Mouse (Mus musculus) embryonic facial prominence, embryonic 10.5 days (tissue): ENCODE measurements around the gene Clec11a. TPM values are rescaled to one million over a fixed set of nuclear protein-coding genes. Genes with fewer than 3 reads are reported as not detected.

Source experiments
- DNase-seq: peaks from one replicate; pipeline ENCODE4 v3.0.0-alpha.2; 2017; ENCODE audit warnings: low spot score
- H3K27ac ChIP-seq: fragments of 300-500 bp; sonication (generic); replicated peaks from 2 replicates; pipeline ENCODE4 v1.5.1; 2016; ENCODE audit warnings: mild to moderate bottlenecking
- H3K27me3 ChIP-seq: fragments of 300-500 bp; sonication (generic); replicated peaks from 2 replicates; pipeline ENCODE4 v1.6.1; 2016; ENCODE audit warnings: low read depth, mild to moderate bottlenecking; ENCODE audit not compliant: poor library complexity, severe bottlenecking
- H3K36me3 ChIP-seq: fragments of 300-500 bp; sonication (generic); replicated peaks from 2 replicates; pipeline ENCODE4 v1.6.1; 2016; ENCODE audit warnings: mild to moderate bottlenecking, moderate library complexity
- H3K4me1 ChIP-seq: fragments of 300-500 bp; sonication (generic); 2 replicates; pipeline ENCODE4 v1.6.1; 2016
- H3K4me3 ChIP-seq: fragments of 300-500 bp; sonication (generic); 2 replicates; pipeline ENCODE4 v1.5.1; 2016; ENCODE audit warnings: mild to moderate bottlenecking, moderate library complexity
- H3K9me3 ChIP-seq: fragments of 300-500 bp; sonication (generic); 2 replicates; pipeline ENCODE4 v1.6.1; 2016; ENCODE audit warnings: mild to moderate bottlenecking
- WGBS: fragments of 180-500 bp; shearing (Covaris S2); methylation state at CpG from one replicate; pipeline ENCODE4 v1.1.7; 2016; 5-methylcytosine and 5-hydroxymethylcytosine counted together
- polyA plus RNA-seq: library from polyadenylated mRNA; unstranded; fragments of >200 nt; fragmentation: Nextera tagmentation; extraction: Ambion mirVana; gene quantifications from 2 replicates; pipeline ENCODE4 v1.2.1, GENCODE M21; 2016

The Clec11a gene
- polyA plus RNA-seq, 1 experiment from 2014 or later = 1.8 TPM

DNA sequence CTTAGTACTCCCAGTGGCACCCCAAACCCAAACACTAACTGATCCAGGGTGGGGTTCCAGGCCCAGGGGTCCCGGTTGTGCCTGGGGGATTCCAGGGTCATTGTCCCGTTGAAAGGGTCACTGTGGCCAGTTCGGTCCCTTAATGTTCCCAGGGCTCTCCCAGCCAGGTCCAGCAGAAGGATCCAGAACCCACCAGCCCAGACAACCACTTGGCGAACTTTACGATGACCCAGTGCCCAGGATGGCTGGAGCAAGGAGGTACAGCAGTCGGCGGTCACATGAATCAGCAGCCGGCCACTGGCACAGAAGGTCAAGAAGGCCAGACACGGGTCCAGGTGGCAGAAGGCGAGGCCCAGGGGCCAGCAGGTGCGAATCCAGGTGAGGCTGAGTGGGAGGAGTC is 38.6 kb downstream of the Clec11a start:
- Histone ChIP-seq H3K36me3 (no peaks in the 10 kb centered on the region), H3K4me3 (no peak overlapping the region), H3K9me3 (no peaks in the 10 kb centered on the region), H3K4me1 (peaks cover 3% of the 10 kb centered on the region), H3K27ac (no peak overlapping the region), H3K27me3 (peaks cover 45% of the 10 kb centered on the region)
- 77% methylated on average over 11 of the region's 11 CpGs for WGBS
- DNase-seq = no peak

GRCm38 (mm10) chr7:44262791-44263643 is 43.7 kb downstream of the Clec11a start:
- Histone ChIP-seq H3K36me3 (no peaks in the 10 kb centered on the region), H3K27me3 (peaks cover 54% of the 10 kb centered on the region), H3K4me1 (peaks cover 7% of the 10 kb centered on the region), H3K27ac (no peak overlapping the region), H3K4me3 (peak overlapping the region; percentile 39), H3K9me3 (no peaks in the 10 kb centered on the region)
- DNase-seq = peak; percentile 93
- WGBS = 2% methylated on average over 34 of the region's 34 CpGs

DNA sequence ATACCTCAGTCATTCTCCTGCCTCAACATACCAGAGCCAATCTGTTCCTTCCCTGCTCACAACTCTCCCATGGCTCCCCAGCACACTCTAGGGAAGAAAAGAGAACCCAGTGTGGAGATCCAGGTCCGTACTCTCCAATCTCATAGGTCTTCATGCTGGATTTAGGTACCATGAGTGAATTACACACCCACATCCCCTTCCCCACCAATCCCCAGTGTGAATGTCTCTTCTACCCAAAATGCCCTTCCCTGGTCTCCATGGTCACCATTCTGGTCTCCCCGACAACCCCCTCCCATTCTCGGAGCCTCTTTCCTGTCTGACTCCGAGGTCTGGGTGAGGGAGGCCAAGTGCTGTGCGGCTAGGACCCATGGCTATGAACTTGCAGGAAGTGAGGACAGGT is 45.6 kb downstream of the Clec11a start, which contains the start of gene Gm15517:
Gene Gm15517, plus strand, starts transcription at position 301 of the 400 bp plus-strand sequence.
- H3K27ac ChIP-seq = no peak within 1 kb of the TSS
- no peak for DNase-seq
- H3K9me3 ChIP-seq = no peaks in the 10 kb centered on the region
- 54% methylated on average over 5 of the region's 5 CpGs for WGBS
- H3K36me3 ChIP-seq = no peaks in the 10 kb centered on the region
- H3K27me3 ChIP-seq = peaks cover 44% of the 10 kb centered on the region
- H3K4me3 ChIP-seq = no peak within 1 kb of the TSS
- H3K4me1 ChIP-seq = peaks cover 7% of the 10 kb centered on the region

DNA sequence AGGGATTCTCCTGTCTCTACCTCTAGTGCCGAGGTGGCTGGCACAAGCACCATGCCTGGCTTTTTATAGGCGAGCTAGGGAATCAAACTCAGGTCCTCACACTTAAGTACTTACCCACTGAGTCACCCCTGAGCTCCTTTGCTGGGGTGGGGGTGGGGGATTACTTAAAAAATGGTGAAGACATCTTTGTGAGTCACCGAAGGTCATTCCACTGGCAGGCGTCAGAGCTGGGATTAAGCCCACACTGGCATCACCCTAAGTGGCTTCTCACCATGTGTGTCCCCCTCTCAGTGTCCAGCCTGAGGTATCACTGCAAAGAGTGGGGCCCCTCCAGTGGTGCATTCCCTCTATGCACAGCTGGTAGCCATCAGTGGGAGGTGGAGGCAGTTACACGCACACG is 46.3 kb downstream of the Clec11a start:
- Histone ChIP-seq H3K4me3 (no peak overlapping the region), H3K27ac (no peak overlapping the region), H3K27me3 (peaks cover 44% of the 10 kb centered on the region), H3K36me3 (no peaks in the 10 kb centered on the region), H3K9me3 (no peaks in the 10 kb centered on the region), H3K4me1 (peaks cover 7% of the 10 kb centered on the region)
- 78% methylated on average over 6 of the region's 6 CpGs for WGBS
- no peak for DNase-seq

- no peak for DNase-seq
- no peaks in the 10 kb centered on the region for H3K9me3 ChIP-seq
- WGBS = 78% methylated on average over 4 of the region's 4 CpGs
- H3K36me3 ChIP-seq = peaks cover 30% of the 10 kb centered on the region
- H3K27me3 ChIP-seq = peaks cover 20% of the 10 kb centered on the region
- 0 out of 2 replicates have a peak, but pooled peaks cover 3% of the 10 kb centered on the region for H3K4me1 ChIP-seq
- H3K27ac ChIP-seq = no peak within 1 kb of the TSS
- H3K4me3 ChIP-seq = no peak within 1 kb of the TSS
Measured at GRCm38 (mm10) chr7:44257278-44257677, 49.4 kb downstream of the Clec11a start, which contains the start of gene Acp4. TSS of gene Acp4 (minus strand) at chr7:44257378.

DNA sequence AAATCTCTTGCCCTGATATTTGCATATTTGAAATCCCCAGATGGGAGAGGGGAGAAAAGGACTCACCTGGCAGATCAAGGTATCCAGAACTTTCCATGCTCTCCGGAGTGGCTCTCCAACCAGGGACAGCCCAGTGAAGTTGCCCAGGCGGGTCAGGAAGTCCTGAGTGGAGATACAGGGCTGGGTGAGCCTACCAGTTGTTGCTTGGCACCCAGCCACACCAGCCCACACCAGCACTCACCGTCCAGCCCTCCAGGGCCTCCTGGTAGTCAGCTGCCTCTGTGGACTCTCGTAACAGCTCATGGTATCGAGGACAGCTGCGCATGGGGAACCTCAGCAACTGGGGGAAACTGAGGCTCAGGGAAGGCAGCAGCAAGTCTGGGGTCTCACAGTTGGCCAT is 51.8 kb downstream of the Clec11a start:
- Histone ChIP-seq H3K4me1 (0 out of 2 replicates have a peak, but pooled peaks cover 3% of the 10 kb centered on the region), H3K27me3 (no peaks in the 10 kb centered on the region), H3K4me3 (no peak overlapping the region), H3K27ac (no peak overlapping the region), H3K36me3 (peaks cover 52% of the 10 kb centered on the region), H3K9me3 (no peaks in the 10 kb centered on the region)
- no peak for DNase-seq
- WGBS = 88% methylated on average over 6 of the region's 6 CpGs

- H3K27me3 ChIP-seq = no peaks in the 10 kb centered on the region
- peaks cover 11% of the 10 kb centered on the region for H3K4me1 ChIP-seq
- peaks cover 70% of the 10 kb centered on the region for H3K36me3 ChIP-seq
- H3K4me3 ChIP-seq = no peak overlapping the region
- H3K9me3 ChIP-seq = no peaks in the 10 kb centered on the region
- WGBS = 68% methylated on average over 15 of the region's 15 CpGs
- DNase-seq = no peak
- H3K27ac ChIP-seq = no peak overlapping the region
Measured at GRCm38 (mm10) chr7:44253023-44253616, 53.6 kb downstream of the Clec11a start.

Other genes starting within 250 kb of the Clec11a start
- not detected in 2 replicates for gene Klk1b21, start 204.6 kb downstream of the Clec11a start, polyA plus RNA-seq
- not detected in 2 replicates for gene Klk1b22, start 194.2 kb downstream of the Clec11a start, polyA plus RNA-seq
- gene Klk1b16, start 170.1 kb downstream of the Clec11a start, polyA plus RNA-seq = not detected in 2 replicates
- gene Klk1b24, start 118.7 kb downstream of the Clec11a start, polyA plus RNA-seq = not detected in 2 replicates
- gene Klk1b3, start 108.7 kb downstream of the Clec11a start, polyA plus RNA-seq = not detected in 2 replicates
- gene Klk1b4, start 99.5 kb downstream of the Clec11a start, polyA plus RNA-seq = not detected in 2 replicates
- gene Klk1b5, start 91.0 kb downstream of the Clec11a start, polyA plus RNA-seq = not detected in 2 replicates
- gene Klk1, start 81.5 kb downstream of the Clec11a start, polyA plus RNA-seq = not detected in 2 replicates
- 0.10 TPM in 1 of 2 replicates, not detected in the other for gene Gm36864, start 70.7 kb downstream of the Clec11a start, polyA plus RNA-seq
- 1.1 TPM in 2 replicates for gene 1700028J19Rik, start 60.2 kb downstream of the Clec11a start, polyA plus RNA-seq
- gene 2410002F23Rik, start 60.2 kb downstream of the Clec11a start, polyA plus RNA-seq = 197 and 214 TPM in 2 replicates
- 0.16 TPM in 1 of 2 replicates, not detected in the other for gene Acp4, start 49.5 kb downstream of the Clec11a start, polyA plus RNA-seq
- gene Gm15517, start 45.5 kb downstream of the Clec11a start, polyA plus RNA-seq = not detected in 2 replicates
- 0.80 and 0.97 TPM in 2 replicates for gene Shank1, start 3.4 kb upstream of the Clec11a start, polyA plus RNA-seq
- gene Syt3, start 77.2 kb upstream of the Clec11a start, polyA plus RNA-seq = 1.8 and 2.4 TPM in 2 replicates
- gene 1700008O03Rik, start 78.9 kb upstream of the Clec11a start, polyA plus RNA-seq = 1.1 and 1.9 TPM in 2 replicates
- 0.68 and 1.1 TPM in 2 replicates for gene Lrrc4b, start 122.1 kb upstream of the Clec11a start, polyA plus RNA-seq
- gene Aspdh, start 158.5 kb upstream of the Clec11a start, polyA plus RNA-seq = 0.64 TPM in 1 of 2 replicates, not detected in the other
- gene Josd2, start 161.1 kb upstream of the Clec11a start, polyA plus RNA-seq = 80.3 and 85.1 TPM in 2 replicates
- gene Emc10, start 189.6 kb upstream of the Clec11a start, polyA plus RNA-seq = 82.7 and 85.8 TPM in 2 replicates
- 13.5 and 14.4 TPM in 2 replicates for gene Fam71e1, start 189.7 kb upstream of the Clec11a start, polyA plus RNA-seq
- gene Mybpc2, start 217.8 kb upstream of the Clec11a start, polyA plus RNA-seq = 0.04 and 0.08 TPM in 2 replicates
- gene Spib, start 225.2 kb upstream of the Clec11a start, polyA plus RNA-seq = not detected in 2 replicates
- 164 and 171 TPM in 2 replicates for gene Pold1, start 241.9 kb upstream of the Clec11a start, polyA plus RNA-seq
- gene Nr1h2, start 247.0 kb upstream of the Clec11a start, polyA plus RNA-seq = 75.0 and 77.6 TPM in 2 replicates